Mouse (Mus musculus) liver, embryonic 15.5 days (tissue): ENCODE measurements around the gene Smdt1. TPM values are rescaled to one million over a fixed set of nuclear protein-coding genes. Genes with fewer than 3 reads are reported as not detected.
"Not testable (repeated sequence)": the region's sequence is repeated elsewhere in the genome, so short reads cannot be mapped to it uniquely, and the experiment has no call there.

Experiments used
- ATAC-seq: fragments of 200-750 bp; cut with Nextera tagmentation; 2 replicates; pipeline ENCODE4 v1.8.0; 2017; ENCODE audit warnings: moderate number of reproducible peaks, mild to moderate bottlenecking, moderate library complexity; ENCODE audit not compliant: insufficient read depth
- H3K27ac ChIP-seq: fragments of 300-500 bp; sonication (generic); replicated peaks from 2 replicates; pipeline ENCODE4 v1.5.1; 2015; ENCODE audit warnings: mild to moderate bottlenecking, inconsistent platforms
- H3K27me3 ChIP-seq: fragments of 300-500 bp; sonication (generic); 2 replicates; pipeline ENCODE4 v1.6.1; 2015; ENCODE audit warnings: mild to moderate bottlenecking, inconsistent platforms
- H3K36me3 ChIP-seq: fragments of 300-500 bp; sonication (generic); replicated peaks from 2 replicates; pipeline ENCODE4 v1.6.1; 2015; ENCODE audit warnings: moderate library complexity, mild to moderate bottlenecking, inconsistent platforms
- H3K4me1 ChIP-seq: fragments of 300-500 bp; sonication (generic); replicated peaks from 2 replicates; pipeline ENCODE4 v1.6.1; 2015; ENCODE audit warnings: inconsistent platforms
- H3K4me2 ChIP-seq: fragments of 300-500 bp; sonication (generic); 2 replicates; pipeline ENCODE4 v1.6.1; 2015; ENCODE audit warnings: moderate library complexity, mild to moderate bottlenecking, inconsistent platforms
- H3K4me3 ChIP-seq: fragments of 300-500 bp; sonication (generic); replicated peaks from 2 replicates; pipeline ENCODE4 v1.5.1; 2015; ENCODE audit warnings: mild to moderate bottlenecking, inconsistent platforms
- H3K9ac ChIP-seq: fragments of 300-500 bp; sonication (generic); 2 replicates; pipeline ENCODE4 v1.6.1; 2015; ENCODE audit warnings: moderate library complexity, mild to moderate bottlenecking, inconsistent platforms
- H3K9me3 ChIP-seq: fragments of 300-500 bp; sonication (generic); replicated peaks from 2 replicates; pipeline ENCODE4 v1.6.1; 2016; ENCODE audit warnings: inconsistent platforms
- WGBS: fragments of 180-500 bp; shearing (Covaris S2); methylation state at CpG from one replicate; pipeline ENCODE4 v1.1.7; 2015; ENCODE audit warnings: mixed read lengths; ENCODE audit not compliant: insufficient replicate concordance; 5-methylcytosine and 5-hydroxymethylcytosine counted together
- polyA plus RNA-seq: library from polyadenylated mRNA; unstranded; fragments of >200 nt; fragmentation: Nextera tagmentation; extraction: Ambion mirVana; gene quantifications from 2 replicates; pipeline ENCODE4 v1.2.1, GENCODE M21; 2015

The Smdt1 gene
- polyA plus RNA-seq, 1 experiment from 2014 or later = 176 TPM

GRCm38 (mm10) chr15:82353078-82353744 lies 14.5 kb downstream of the Smdt1 start:
- Histone ChIP-seq H3K4me3 (peak overlapping the region; percentile 83), H3K27ac (peak overlapping the region; percentile 94), H3K4me1 (peaks cover 68% of the 10 kb centered on the region), H3K9ac (peak overlapping the region; percentile 95), H3K4me2 (peak overlapping the region; percentile 88), H3K36me3 (peaks cover 30% of the 10 kb centered on the region), H3K9me3 (no peaks in the 10 kb centered on the region), H3K27me3 (no peaks in the 10 kb centered on the region)
- WGBS = 14% methylated on average over 14 of the region's 14 CpGs
- no peak for ATAC-seq

GRCm38 (mm10) chr15:82353745-82354113 lies 15.0 kb downstream of the Smdt1 start:
- Histone ChIP-seq H3K4me1 (peaks cover 67% of the 10 kb centered on the region), H3K9me3 (no peaks in the 10 kb centered on the region), H3K27me3 (no peaks in the 10 kb centered on the region), H3K4me3 (peak overlapping the region; percentile 83), H3K36me3 (peaks cover 24% of the 10 kb centered on the region), H3K27ac (peak overlapping the region; percentile 94), H3K4me2 (peak overlapping the region; percentile 88), H3K9ac (peak overlapping the region; percentile 95)
- 0% methylated on average over 23 of the region's 23 CpGs for WGBS
- ATAC-seq = peak; percentile 21

- WGBS = 2% methylated on average over 57 of the region's 57 CpGs
- no peaks in the 10 kb centered on the region for H3K9me3 ChIP-seq
- H3K4me1 ChIP-seq = peaks cover 65% of the 10 kb centered on the region
These were observed 15.6 kb downstream of the Smdt1 start, which contains the start of gene Ndufa6 for GRCm38 (mm10) chr15:82354126-82354945. Gene Ndufa6 (minus strand): TSS chr15:82354322.

GRCm38 (mm10) chr15:82358431-82359260 lies 19.9 kb downstream of the Smdt1 start:
- 59% methylated on average over 22 of the region's 22 CpGs for WGBS
- H3K4me2 ChIP-seq = no peak overlapping the region; the same call in 1 of the 2 replicates
- no peaks in the 10 kb centered on the region for H3K27me3 ChIP-seq
- H3K9ac ChIP-seq = no peak overlapping the region
- H3K4me3 ChIP-seq = no peak overlapping the region
- peaks cover 42% of the 10 kb centered on the region for H3K4me1 ChIP-seq
- no peaks in the 10 kb centered on the region for H3K36me3 ChIP-seq
- H3K9me3 ChIP-seq = no peaks in the 10 kb centered on the region
- no peak for ATAC-seq
- peak overlapping the region; percentile 29; the same call in 1 of the 2 replicates for H3K27ac ChIP-seq

More at GRCm38 (mm10) chr15:82354126-82354945, 15.6 kb downstream of the Smdt1 start, which contains the start of gene Ndufa6:
- H3K36me3 ChIP-seq = peaks cover 18% of the 10 kb centered on the region
- peak within 1 kb of the TSS; percentile 88 for H3K4me2 ChIP-seq
- H3K27ac ChIP-seq = peak within 1 kb of the TSS; percentile 94
- H3K4me3 ChIP-seq = peak within 1 kb of the TSS; percentile 83
- no peaks in the 10 kb centered on the region for H3K27me3 ChIP-seq
- peak; percentile 98 for ATAC-seq
- peak within 1 kb of the TSS; percentile 95 for H3K9ac ChIP-seq

GRCm38 (mm10) chr15:82361459-82362018 lies 22.8 kb downstream of the Smdt1 start:
- ATAC-seq = peak; percentile 77
- Histone ChIP-seq H3K9ac (no peak overlapping the region), H3K9me3 (no peaks in the 10 kb centered on the region), H3K27me3 (no peaks in the 10 kb centered on the region), H3K27ac (peak overlapping the region; percentile 70), H3K4me2 (no peak overlapping the region), H3K4me1 (peaks cover 25% of the 10 kb centered on the region), H3K36me3 (no peaks in the 10 kb centered on the region), H3K4me3 (no peak overlapping the region)
- WGBS = 70% methylated on average over 11 of the region's 11 CpGs

- Histone ChIP-seq H3K27me3 (no peaks in the 10 kb centered on the region), H3K4me1 (peaks cover 25% of the 10 kb centered on the region), H3K4me2 (no peak overlapping the region), H3K36me3 (no peaks in the 10 kb centered on the region), H3K4me3 (no peak overlapping the region), H3K9ac (no peak overlapping the region), H3K27ac (no peak overlapping the region), H3K9me3 (no peaks in the 10 kb centered on the region)
- ATAC-seq = no peak
- WGBS = 78% methylated on average over 4 of the region's 4 CpGs
These were observed 23.5 kb downstream of the Smdt1 start for GRCm38 (mm10) chr15:82362234-82362633.

GRCm38 (mm10) chr15:82363801-82364200 lies 25.0 kb downstream of the Smdt1 start:
- not testable (repeated sequence) for H3K4me2 ChIP-seq, H3K36me3 ChIP-seq, ATAC-seq, H3K4me3 ChIP-seq, H3K27me3 ChIP-seq, H3K9me3 ChIP-seq, H3K27ac ChIP-seq, H3K9ac ChIP-seq
- 10% methylated on average over 9 of the region's 12 CpGs for WGBS
- peaks cover 20% of the 10 kb centered on the region for H3K4me1 ChIP-seq

GRCm38 (mm10) chr15:82364561-82364960 lies 25.8 kb downstream of the Smdt1 start:
- H3K27me3 ChIP-seq, H3K27ac ChIP-seq, H3K9ac ChIP-seq, H3K36me3 ChIP-seq, ATAC-seq, H3K9me3 ChIP-seq: not testable (repeated sequence)
- peaks cover 16% of the 10 kb centered on the region for H3K4me1 ChIP-seq
- H3K4me2 ChIP-seq = peak overlapping the region; percentile 50
- 8% methylated on average over 6 of the region's 9 CpGs for WGBS
- peak overlapping the region; percentile 28; the same call in 1 of the 2 replicates for H3K4me3 ChIP-seq

GRCm38 (mm10) chr15:82368146-82368545 lies 29.4 kb downstream of the Smdt1 start:
- Histone ChIP-seq H3K9ac (no peak overlapping the region), H3K4me3 (no peak overlapping the region), H3K9me3 (no peaks in the 10 kb centered on the region), H3K4me1 (no peaks in the 10 kb centered on the region), H3K27me3 (no peaks in the 10 kb centered on the region), H3K27ac (no peak overlapping the region), H3K4me2 (no peak overlapping the region), H3K36me3 (no peaks in the 10 kb centered on the region)
- 57% methylated on average over 4 of the region's 4 CpGs for WGBS
- ATAC-seq = no peak

GRCm38 (mm10) chr15:82368851-82369250 lies 30.1 kb downstream of the Smdt1 start:
- no peak overlapping the region for H3K4me2 ChIP-seq
- ATAC-seq = no peak
- WGBS = 74% methylated on average over 1 of the region's 1 CpGs
- H3K27ac ChIP-seq = no peak overlapping the region
- H3K9me3 ChIP-seq = no peaks in the 10 kb centered on the region
- H3K27me3 ChIP-seq = no peaks in the 10 kb centered on the region
- no peaks in the 10 kb centered on the region for H3K4me1 ChIP-seq
- no peak overlapping the region for H3K9ac ChIP-seq
- no peaks in the 10 kb centered on the region for H3K36me3 ChIP-seq
- no peak overlapping the region for H3K4me3 ChIP-seq
